Mouse (Mus musculus) CD4-positive, CD25-positive, alpha-beta regulatory T cell, adult 4 months (primary cell): ENCODE data around the gene Gm15155. TPM values are rescaled to one million over a fixed set of nuclear protein-coding genes. Genes with fewer than 3 reads are reported as not detected.
"Not testable (repeated sequence)": the region's sequence is repeated elsewhere in the genome, so short reads cannot be mapped to it uniquely, and the experiment has no call there.

Experiments
- ATAC-seq: one replicate; pipeline ENCODE4 v1.8.0; 2017
- polyA plus RNA-seq, 2 experiments: library from polyadenylated mRNA; unstranded; fragments of 100-300 nt; shearing (Covaris generic); gene quantifications; one replicate each; pipeline ENCODE4 v1.2.1; 2017

The Gm15155 gene
- polyA plus RNA-seq, result not detected

GRCm38 (mm10) chrX:155624341-155624841 lies at the start of gene Gm15155:
Gm15155 (plus strand) TSS chrX:155624741.
- no peak for ATAC-seq

- no peak for ATAC-seq
These were observed 44.8 kb upstream of the Gm15155 start for GRCm38 (mm10) chrX:155579791-155580190.

- no peak for ATAC-seq
These were observed 40.0 kb upstream of the Gm15155 start for GRCm38 (mm10) chrX:155584586-155584985.

GRCm38 (mm10) chrX:155591490-155591889 lies 33.1 kb upstream of the Gm15155 start:
- no peak for ATAC-seq

GRCm38 (mm10) chrX:155592467-155592866 lies 32.1 kb upstream of the Gm15155 start:
- ATAC-seq, result no peak

- no peak for ATAC-seq
These were observed 29.9 kb upstream of the Gm15155 start for GRCm38 (mm10) chrX:155594685-155595084.

GRCm38 (mm10) chrX:155596390-155596789 lies 28.2 kb upstream of the Gm15155 start:
- ATAC-seq, result no peak

- no peak for ATAC-seq
These were observed 23.3 kb upstream of the Gm15155 start for GRCm38 (mm10) chrX:155601196-155601595.

GRCm38 (mm10) chrX:155622527-155622926 lies 2.0 kb upstream of the Gm15155 start:
- no peak for ATAC-seq

- ATAC-seq, result no peak
These were observed 1.5 kb upstream of the Gm15155 start for GRCm38 (mm10) chrX:155622961-155623599.

- ATAC-seq, result no peak
These were observed 750 bp upstream of the Gm15155 start, which contains the start of gene Ptchd1 for GRCm38 (mm10) chrX:155623701-155624281. Ptchd1 (minus strand) TSS chrX:155623814.

- no peak for ATAC-seq
These were observed 354 bp downstream of the Gm15155 start for GRCm38 (mm10) chrX:155624895-155625294.

- no peak for ATAC-seq
These were observed 1.2 kb downstream of the Gm15155 start for GRCm38 (mm10) chrX:155625671-155626196.

- no peak for ATAC-seq
These were observed 19.4 kb downstream of the Gm15155 start for GRCm38 (mm10) chrX:155643975-155644374.

- ATAC-seq, result no peak
These were observed 21.4 kb downstream of the Gm15155 start for GRCm38 (mm10) chrX:155645975-155646374.

- no peak for ATAC-seq
These were observed 33.4 kb downstream of the Gm15155 start for GRCm38 (mm10) chrX:155657971-155658370.

GRCm38 (mm10) chrX:155690440-155690839 lies 65.9 kb downstream of the Gm15155 start:
- not testable (repeated sequence) for ATAC-seq

- no peak for ATAC-seq
These were observed 99.6 kb downstream of the Gm15155 start for GRCm38 (mm10) chrX:155724157-155724556.

GRCm38 (mm10) chrX:155728387-155728786 lies 103.8 kb downstream of the Gm15155 start:
- ATAC-seq, result no peak

GRCm38 (mm10) chrX:155888118-155888517 lies 263.6 kb downstream of the Gm15155 start:
- ATAC-seq, result no peak

- no peak for ATAC-seq
These were observed 275.5 kb downstream of the Gm15155 start for GRCm38 (mm10) chrX:155900040-155900439.

- no peak for ATAC-seq
These were observed 277.2 kb downstream of the Gm15155 start for GRCm38 (mm10) chrX:155901742-155902141.

- ATAC-seq, result no peak
These were observed 278.6 kb downstream of the Gm15155 start for GRCm38 (mm10) chrX:155903108-155903507.

- no peak for ATAC-seq
These were observed 385.2 kb downstream of the Gm15155 start for GRCm38 (mm10) chrX:156009756-156010155.
